In the genomic region with DNA sequence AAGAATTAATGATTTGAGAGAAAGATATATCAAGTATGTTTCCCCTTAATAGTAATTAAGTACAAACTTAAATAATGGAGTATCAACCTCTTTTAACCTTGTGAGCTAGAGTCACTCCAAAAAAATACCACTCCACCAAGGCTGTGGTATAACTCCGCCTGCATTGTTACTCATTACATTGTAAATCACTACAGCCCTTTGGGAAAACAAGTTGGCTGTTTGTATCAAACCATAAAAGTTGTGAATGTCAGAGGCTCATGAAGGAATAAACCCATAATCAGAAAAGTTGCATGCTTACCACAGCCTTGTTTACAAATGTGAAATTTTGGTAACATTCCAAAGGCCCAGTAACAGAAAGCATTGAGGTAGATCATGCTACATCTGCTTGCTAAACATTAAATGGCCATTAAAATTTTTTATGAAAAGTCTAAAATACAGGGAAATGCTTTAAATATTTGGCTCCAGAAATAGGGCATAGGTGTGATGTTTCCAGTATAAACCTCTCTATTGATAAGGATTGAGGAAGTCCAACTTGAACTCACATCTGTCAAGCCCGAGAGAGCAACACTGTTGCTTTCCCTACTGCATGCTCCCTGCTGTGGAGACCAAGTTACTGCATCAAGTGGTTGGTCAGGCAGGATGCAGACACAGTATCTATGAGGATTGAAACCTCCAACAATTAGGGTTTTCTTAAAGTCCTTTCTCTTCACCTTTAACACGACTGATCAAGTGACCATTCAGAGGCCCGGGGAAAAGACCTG, we compare ENCODE assay signal across 26 mouse cellular contexts.
DNase-seq lines count a peak whose midpoint lies in the region; ATAC-seq lines count a peak whose summit lies in the region.
"Had no signal": no experiment of that assay in that cellular context is flagged by ENCODE, and none has a peak within 500 bp of the region (broad histone marks: within the 10 kb centered on the region; RNA-seq: fewer than 3 reads in every experiment).

No protein-coding gene starts in this region.

- H3K4me2 ChIP-seq in kidney, embryonic 15.5 days: no peak overlapping the region
- 0 out of 2 replicates have a peak overlapping the region, but pooled peaks have one; percentile 3 for H3K4me2 ChIP-seq in embryonic facial prominence, embryonic 13.5 days
- H3K4me2 ChIP-seq: midbrain, embryonic 13.5 days; neural tube, embryonic 13.5 days had no signal

- DNase-seq in kidney, adult 9 months: no peak
- peak; percentile 12 for DNase-seq in 3T3-L1 (ENCODE audit: low read depth, low spot score)
- DNase-seq in A20 (ENCODE audit: low read depth, low spot score): peak; percentile 31
- no peak for DNase-seq in testis, postnatal 14 days (ENCODE audit: low spot score)
- no peak for DNase-seq in adrenal gland, adult 8-10 months
- DNase-seq: adrenal gland, postnatal 10 days; cerebellum, adult 8-10 months; cerebellum, postnatal 25 days; heart, adult 2 months; heart, postnatal 14 days; kidney, adult 11 months; kidney, postnatal 25 days; liver; lung, postnatal 10 days; thymus, postnatal 14 days had no signal

- 50% methylated on average over 4 of the region's 4 CpGs for WGBS in kidney, embryonic 15.5 days
- 54% methylated on average over 4 of the region's 4 CpGs for WGBS in embryonic facial prominence, embryonic 13.5 days

- H3K27ac ChIP-seq in kidney, embryonic 15.5 days: peak overlapping the region; percentile 56
- H3K27ac ChIP-seq in embryonic facial prominence, embryonic 13.5 days: no peak overlapping the region
- H3K27ac ChIP-seq: heart, adult 2 months; hindbrain, embryonic 10.5 days; liver, embryonic 14.5 days; macrophage; neural tube, embryonic 13.5 days had no signal

- peaks cover 56% of the 10 kb centered on the region for H3K4me1 ChIP-seq in kidney, embryonic 15.5 days
- H3K4me1 ChIP-seq in embryonic facial prominence, embryonic 13.5 days: peaks cover 59% of the 10 kb centered on the region

- H3K9ac ChIP-seq in kidney, embryonic 15.5 days: no peak overlapping the region
- H3K9ac ChIP-seq in embryonic facial prominence, embryonic 13.5 days: no peak overlapping the region
- H3K9ac ChIP-seq: liver, embryonic 14.5 days; midbrain, embryonic 13.5 days; neural tube, embryonic 13.5 days had no signal

- H3K27me3 ChIP-seq in kidney, embryonic 15.5 days: no peaks in the 10 kb centered on the region
- no peaks in the 10 kb centered on the region for H3K27me3 ChIP-seq in embryonic facial prominence, embryonic 13.5 days
- H3K27me3 ChIP-seq: midbrain, embryonic 13.5 days; neural tube, embryonic 13.5 days had no signal

- peaks cover under 1% of the 10 kb centered on the region; the same call in 1 of the 2 replicates for H3K36me3 ChIP-seq in kidney, embryonic 15.5 days
- H3K36me3 ChIP-seq in embryonic facial prominence, embryonic 13.5 days: peaks cover under 1% of the 10 kb centered on the region; the same call in 1 of the 2 replicates
- H3K36me3 ChIP-seq: G1E; midbrain, embryonic 13.5 days; neural tube, embryonic 13.5 days had no signal

- ATAC-seq in kidney, embryonic 15.5 days (replicated peaks; ENCODE audit: low FRiP score): no peak
- no peak for ATAC-seq in embryonic facial prominence, embryonic 13.5 days (ENCODE audit: insufficient number of reproducible peaks, insufficient read depth, low FRiP score, low TSS enrichment, low read depth)
- ATAC-seq: activated CD4-positive, CD25-positive, alpha-beta regulatory T cell, adult 4 months; forebrain, embryonic 16.5 days; hindbrain, embryonic 16.5 days; midbrain, embryonic 13.5 days had no signal

- no peak overlapping the region for H3K4me3 ChIP-seq in kidney, embryonic 15.5 days (replicated peaks)
- no peak overlapping the region for H3K4me3 ChIP-seq in embryonic facial prominence, embryonic 13.5 days
- H3K4me3 ChIP-seq: heart, adult 2 months; hindbrain, embryonic 10.5 days; midbrain, embryonic 13.5 days; neural tube, embryonic 13.5 days had no signal

- H3K9me3 ChIP-seq in kidney, embryonic 15.5 days (replicated peaks): no peaks in the 10 kb centered on the region
- no peaks in the 10 kb centered on the region for H3K9me3 ChIP-seq in embryonic facial prominence, embryonic 13.5 days
- H3K9me3 ChIP-seq: hindbrain, embryonic 10.5 days; midbrain, embryonic 13.5 days; neural tube, embryonic 13.5 days had no signal

Comparison
In these comparisons a context has a peak if more than half of its experiments do, and no peak if none do; other contexts are left out.
1. DNase-seq: peak in 3T3-L1 (single experiment) and A20 (single experiment); none in kidney, adult 9 months (single experiment), testis, postnatal 14 days (single experiment) and adrenal gland, adult 8-10 months (single experiment).